Mouse (Mus musculus) 416B (cell line): Measurements from ENCODE around the gene Olfr1239.

Source experiments
- DNase-seq: peaks from one replicate; pipeline ENCODE4 v3.0.0; 2011; ENCODE audit warnings: low read depth

The Olfr1239 gene

DNA sequence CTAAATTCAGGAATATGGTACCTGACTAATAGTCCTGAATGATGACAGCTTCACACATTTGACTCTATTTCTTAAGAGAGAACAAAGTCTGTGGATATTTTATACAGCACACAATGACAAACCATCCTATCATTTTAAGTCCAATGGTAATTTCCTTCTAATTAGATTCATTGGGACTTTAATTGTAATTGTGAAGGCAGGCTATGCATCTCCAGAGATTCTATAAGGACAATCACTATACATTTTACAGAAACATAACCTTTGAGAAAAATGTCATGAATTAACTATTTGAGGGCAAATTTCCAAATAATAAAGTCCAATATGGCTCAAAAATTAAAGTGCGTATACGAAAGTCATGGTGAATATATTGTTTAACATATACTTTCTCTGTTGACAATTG, at the start of gene Olfr1239:
Gene Olfr1239 (minus strand): TSS at position 101 of the 400 bp plus-strand sequence.
- DNase-seq, result no peak

- DNase-seq, result no peak
These were observed 22.7 kb upstream of the Olfr1239 start, which contains the start of gene Olfr1240 for GRCm38 (mm10) chr2:89442900-89443299. Gene Olfr1240 (minus strand): TSS chr2:89443000.

- DNase-seq, result no peak
These were observed 5.7 kb downstream of the Olfr1239 start for GRCm38 (mm10) chr2:89414557-89414956.

DNA sequence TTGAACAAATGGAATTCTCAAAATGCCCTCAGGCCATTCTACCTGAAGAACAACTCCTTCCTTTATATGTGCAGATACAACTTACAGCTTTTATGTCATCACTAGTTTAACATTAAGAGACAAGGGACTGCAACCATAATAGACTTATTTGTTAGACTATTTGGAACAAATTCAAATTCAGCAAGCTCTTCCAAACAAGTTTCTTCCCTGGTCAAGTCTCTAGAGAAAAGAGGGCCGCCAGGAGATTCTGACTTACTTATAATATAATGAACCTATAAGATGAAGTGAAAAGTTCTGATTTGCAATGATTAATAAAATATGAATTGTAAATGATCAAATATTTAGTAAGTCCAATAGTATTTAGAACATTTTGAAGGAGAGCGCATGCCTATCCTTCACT, 10.6 kb downstream of the Olfr1239 start, which contains the start of gene Olfr1238:
Gene Olfr1238 (minus strand): TSS at position 101 of the 400 bp plus-strand sequence.
- DNase-seq, result no peak

GRCm38 (mm10) chr2:89400882-89401281, 19.3 kb downstream of the Olfr1239 start:
- DNase-seq, result no peak
